Mouse (Mus musculus) gastrocnemius, postnatal 14 days (tissue): Measurements from ENCODE around the gene Snapc3. TPM values are rescaled to one million over a fixed set of nuclear protein-coding genes. Genes with fewer than 3 reads are reported as not detected.
A peak's percentile ranks its signal among the peaks of the same experiment; 100 is the strongest.

Experiments used
- DNase-seq: peaks from one replicate; pipeline ENCODE4 v3.0.0; 2021; ENCODE audit warnings: mixed read lengths
- intact Hi-C: fragments of 180-260 bp; cut with DNase I; formaldehyde crosslinking; loops from one replicate; pipeline ENCODE4 v1.15.1; 2025; ENCODE audit warnings: low total_unique reads
- total RNA-seq, 2 experiments: library from RNA; stranded (reverse); gene quantifications; 2 replicates each; pipeline ENCODE4 v1.2.3; 2021

Gene Snapc3
- total RNA-seq, 2 experiments from 2014 or later = 12.8 to 13.3 TPM

DNA sequence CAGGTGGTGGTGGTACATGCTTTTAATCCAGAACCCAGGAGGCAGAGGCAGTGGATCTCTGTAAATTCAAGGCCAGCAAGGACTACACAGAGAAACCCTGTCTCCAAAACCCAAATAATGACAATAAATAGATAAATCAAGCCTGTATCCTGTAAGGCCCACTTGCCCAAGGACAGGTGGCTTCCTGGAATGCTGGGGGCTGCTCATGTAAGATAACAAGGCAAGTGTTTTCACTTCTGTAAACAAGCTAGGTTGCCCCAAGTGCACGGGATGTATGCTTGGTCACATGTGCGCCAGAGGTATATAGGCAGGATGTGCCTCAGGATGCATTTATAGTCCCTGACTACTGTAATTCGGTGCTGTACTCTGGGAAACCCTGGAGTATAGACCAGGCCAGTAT lies 5.5 kb upstream of the Snapc3 start:
- intact Hi-C loops = loop anchor here (5.0 kb wide), 1 partner anchor 150 kb away; no protein-coding TSS in a partner anchor
- no peak for DNase-seq

DNA sequence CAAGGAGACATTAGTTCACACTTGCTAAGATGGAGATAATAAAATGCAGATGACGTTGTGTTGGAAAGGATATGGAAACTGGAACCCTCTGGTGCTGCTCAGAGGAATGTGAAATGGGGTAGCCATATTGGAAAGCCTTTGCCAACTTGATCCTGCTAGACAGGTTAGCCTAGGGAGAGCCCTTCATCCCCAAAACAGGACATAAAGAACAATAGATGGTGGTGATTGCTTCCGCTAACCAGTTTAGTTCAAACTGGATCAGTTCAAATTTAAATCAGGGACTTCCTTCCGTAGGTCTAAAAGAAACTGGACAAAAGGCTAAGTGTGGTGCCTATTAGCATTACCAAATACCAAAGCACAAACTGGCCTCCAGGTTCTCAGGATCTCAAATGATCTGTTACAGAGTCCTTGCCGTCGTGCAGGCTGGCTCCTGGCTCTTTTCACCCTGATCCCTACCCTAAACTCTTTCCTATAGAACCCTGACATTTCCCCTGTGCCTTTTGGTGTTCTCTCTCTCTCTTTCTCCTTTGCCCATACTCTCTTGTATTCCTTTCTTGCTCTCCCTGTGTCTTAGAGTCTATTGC lies 3.2 kb upstream of the Snapc3 start:
- no peak for DNase-seq
- intact Hi-C loops = loop anchor here (5.0 kb wide), 1 partner anchor 152 kb away; no protein-coding TSS in a partner anchor

DNA sequence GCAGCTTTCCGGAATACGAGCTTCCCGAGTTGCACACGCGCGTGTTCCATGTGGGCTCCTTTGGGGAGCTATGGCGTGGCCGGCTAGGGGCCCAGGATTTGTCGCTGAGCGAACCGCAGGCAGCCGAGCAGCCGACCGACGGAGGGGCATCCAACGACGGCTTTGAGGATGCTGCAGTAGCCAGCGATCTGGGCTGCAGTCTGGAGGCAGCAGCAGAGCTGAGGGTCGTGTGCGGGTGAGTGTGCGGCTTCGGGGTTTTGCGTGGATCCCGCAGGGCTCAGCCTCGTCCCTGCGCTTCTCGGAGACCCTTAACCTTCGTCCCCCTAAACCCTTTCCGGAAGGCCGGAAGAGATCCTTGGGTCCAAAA lies 279 bp downstream of the Snapc3 start:
- intact Hi-C loops = no loop called here
- no peak for DNase-seq

DNA sequence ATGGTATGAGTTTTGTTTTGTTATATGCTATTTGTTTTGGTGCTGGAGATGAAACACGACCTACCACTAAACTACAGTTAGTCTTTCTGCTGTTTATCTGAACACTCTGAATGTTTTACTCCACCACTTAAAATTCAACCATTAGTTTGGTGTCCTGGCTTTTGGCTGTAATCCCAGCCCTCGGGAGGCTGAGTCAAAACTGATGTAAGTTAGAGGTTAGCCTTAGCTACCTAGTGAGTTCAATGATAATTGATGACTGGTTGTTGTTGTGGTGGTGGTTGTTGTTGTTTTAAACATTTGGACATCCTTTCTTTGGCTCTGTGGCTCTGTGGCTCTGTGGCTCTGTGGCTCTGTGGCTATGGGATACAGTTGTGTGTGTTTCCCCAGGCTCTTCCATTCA lies 1.3 kb downstream of the Snapc3 start:
- intact Hi-C loops = no loop called here

DNA sequence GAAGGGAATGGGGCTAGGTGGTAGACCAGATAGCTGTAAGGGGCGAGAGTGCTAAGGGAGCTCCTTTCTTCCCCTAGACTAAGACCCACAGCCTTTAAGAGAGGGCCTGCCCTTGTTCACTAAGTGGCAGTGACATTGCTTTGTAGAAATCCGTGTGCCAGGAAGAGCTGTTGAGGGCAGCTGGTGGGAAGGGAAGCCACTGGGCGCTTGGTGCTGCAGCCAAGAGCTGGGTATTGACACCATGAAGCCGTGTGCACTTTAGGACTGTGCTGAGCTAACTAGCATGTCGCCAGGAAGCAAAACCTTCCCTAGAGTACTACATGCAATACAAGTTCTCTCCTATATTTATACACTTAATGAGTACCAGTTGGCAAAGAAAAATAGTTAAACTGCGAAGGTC lies 6.1 kb downstream of the Snapc3 start:
- intact Hi-C loops = no loop called here
- peak; percentile 8 for DNase-seq

More for the DNA sequence above, 1.3 kb downstream of the Snapc3 start:
- DNase-seq = no peak

DNA sequence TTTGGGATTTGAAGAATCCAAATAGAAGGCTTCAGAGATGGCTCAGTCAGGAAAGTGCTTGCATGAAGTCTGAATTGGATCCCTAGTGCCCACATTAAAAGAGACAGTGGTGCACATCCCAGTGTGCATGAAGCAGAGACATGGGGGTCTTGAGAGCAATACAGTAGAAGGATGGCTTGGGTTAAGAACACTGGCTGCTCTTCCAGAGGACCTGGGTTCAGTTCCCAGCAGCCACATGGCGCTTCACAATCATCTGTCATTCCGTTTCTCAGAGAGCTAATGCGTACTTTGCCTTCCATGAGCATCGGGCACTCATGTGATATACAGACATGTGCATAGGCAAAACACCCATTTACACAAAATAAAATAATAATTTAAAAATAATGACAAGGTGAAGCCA lies 7.6 kb downstream of the Snapc3 start:
- intact Hi-C loops = no loop called here
- no peak for DNase-seq

DNA sequence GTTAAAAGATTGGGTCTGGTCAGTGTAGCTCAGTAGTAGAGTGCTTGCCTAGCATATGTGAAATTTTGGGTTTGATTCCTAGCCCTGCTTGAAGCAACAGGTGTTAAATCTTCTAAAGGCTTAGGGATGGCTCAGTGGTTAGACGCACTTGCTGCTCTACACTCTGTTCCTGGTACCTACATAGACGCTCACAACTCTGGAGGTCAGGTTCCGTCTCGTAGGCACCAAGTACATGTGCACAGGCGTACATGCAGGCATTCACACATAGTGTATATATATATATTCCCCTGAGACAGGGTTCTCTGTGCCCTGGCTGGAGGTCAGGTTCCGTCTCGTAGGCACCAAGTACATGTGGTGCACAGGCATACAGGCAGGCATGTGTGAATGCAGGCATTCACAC lies 9.6 kb downstream of the Snapc3 start:
- intact Hi-C loops = no loop called here

DNA sequence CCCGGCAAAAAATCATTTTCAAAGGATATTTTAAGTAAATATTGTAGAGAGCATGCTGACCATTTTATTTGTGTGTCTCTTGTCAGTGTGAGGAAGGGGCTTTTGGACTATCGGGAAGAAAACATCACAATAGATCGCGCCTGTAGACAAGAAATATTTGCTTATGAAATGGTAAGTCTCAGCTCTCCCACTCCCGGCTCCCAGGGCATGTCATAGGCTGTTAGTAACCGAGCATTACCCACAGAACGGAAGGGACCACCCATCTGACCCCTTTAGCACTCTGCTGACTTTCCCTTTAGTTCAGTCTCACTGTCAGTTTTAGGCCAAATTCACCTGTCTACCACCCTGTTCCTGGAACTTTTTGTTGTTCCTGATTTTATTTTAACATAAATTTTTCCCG lies 10.2 kb downstream of the Snapc3 start:
- DNase-seq = no peak
- intact Hi-C loops = no loop called here

More for the DNA sequence above, 9.6 kb downstream of the Snapc3 start:
- no peak for DNase-seq

DNA sequence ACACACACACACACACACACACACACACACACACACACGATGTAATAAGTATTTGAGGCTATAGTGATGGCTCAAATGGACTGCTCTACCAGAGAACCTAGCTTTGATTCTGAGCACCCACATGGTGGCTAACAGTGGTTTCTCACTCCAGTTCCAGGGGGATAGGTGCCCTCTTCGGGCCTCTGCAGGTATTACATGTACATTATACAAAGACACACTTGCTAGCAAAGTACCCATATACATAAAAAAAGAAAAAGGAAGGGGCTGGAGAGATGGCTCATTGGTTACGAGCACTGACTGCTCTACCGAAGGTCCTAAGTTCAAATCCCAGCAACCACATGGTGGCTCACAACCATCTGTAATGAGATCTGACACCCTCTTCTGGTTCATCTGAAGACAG lies 11.3 kb downstream of the Snapc3 start:
- intact Hi-C loops = no loop called here
- DNase-seq = no peak

DNA sequence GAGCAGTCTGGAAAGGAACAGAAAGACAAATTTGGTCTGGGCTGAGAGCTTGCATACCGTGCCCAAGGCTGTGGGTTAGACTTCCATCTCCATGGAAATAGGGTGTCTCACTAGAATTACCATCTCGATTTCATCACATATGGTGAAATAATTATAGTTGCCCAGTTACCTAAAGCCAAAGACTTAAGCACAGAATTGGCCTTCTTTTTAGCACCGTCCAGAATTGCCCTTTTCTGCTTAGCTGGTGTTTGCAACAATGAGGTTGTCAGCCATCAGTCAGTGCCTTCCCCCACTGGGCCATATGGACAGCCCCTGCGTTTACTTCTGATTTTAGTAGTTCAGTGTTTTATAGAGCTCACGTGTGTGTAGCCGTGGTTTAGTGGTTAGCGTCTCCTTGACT lies 14.4 kb downstream of the Snapc3 start:
- DNase-seq = no peak
- intact Hi-C loops = no loop called here

DNA sequence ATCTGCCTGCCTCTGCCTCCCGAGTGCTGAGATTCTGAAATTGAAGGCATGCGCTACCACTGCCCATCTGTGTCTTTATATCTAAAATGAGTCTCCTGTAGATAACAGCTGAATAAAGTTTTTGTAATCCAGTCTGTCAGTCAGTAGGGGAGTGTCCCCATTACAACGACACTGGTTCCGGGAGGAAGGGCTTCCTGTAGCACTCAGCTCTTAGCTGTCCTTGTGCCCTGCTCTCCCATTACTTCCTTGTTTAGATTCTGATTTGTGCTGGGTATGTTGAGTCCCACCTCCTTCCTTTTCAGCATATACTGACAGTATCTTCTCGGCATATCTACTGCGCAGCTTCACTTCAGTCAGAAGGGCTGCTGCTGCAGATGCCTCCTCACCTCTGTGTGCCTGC lies 15.4 kb downstream of the Snapc3 start:
- intact Hi-C loops = no loop called here
- no peak for DNase-seq

DNA sequence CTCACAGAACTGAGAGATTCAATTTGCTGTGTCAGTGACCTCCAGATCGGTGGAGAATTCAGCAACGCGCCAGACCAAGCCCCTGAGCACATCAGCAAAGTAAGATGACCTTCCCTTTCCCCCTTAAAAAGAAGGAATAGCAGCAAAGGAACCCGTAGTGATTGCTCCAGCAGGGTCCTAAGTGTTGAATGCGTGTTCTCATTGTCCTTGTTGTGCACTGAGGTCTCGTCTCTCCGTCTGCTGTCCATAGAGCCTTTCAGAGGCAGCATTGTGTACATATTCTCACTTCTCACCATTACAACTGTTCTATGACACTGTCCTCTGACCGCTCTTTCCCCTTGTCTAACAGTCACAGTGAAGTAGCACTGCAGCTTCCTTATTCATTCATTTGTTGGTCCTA lies 18.9 kb downstream of the Snapc3 start:
- no peak for DNase-seq
- intact Hi-C loops = no loop called here

DNA sequence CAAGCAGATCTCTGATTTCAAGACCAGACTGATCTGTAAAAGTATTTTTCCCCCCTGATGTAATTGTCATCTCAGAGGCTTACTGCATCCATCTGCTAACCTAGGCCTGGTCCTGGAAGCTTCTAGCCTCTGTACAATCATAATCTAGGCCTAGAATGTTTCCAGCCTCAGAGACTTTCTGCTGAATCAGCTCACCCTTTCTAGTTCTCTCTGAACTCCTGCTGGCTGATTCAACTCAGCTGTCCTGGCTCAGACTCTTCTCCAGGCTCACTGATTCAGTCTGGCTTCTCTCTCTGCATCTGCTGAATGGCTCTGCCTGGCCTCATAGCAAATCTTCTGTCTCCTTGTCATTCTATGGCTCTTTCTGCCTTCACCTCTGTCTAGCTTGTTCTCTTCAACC lies 20.6 kb downstream of the Snapc3 start:
- no peak for DNase-seq
- intact Hi-C loops = no loop called here

DNA sequence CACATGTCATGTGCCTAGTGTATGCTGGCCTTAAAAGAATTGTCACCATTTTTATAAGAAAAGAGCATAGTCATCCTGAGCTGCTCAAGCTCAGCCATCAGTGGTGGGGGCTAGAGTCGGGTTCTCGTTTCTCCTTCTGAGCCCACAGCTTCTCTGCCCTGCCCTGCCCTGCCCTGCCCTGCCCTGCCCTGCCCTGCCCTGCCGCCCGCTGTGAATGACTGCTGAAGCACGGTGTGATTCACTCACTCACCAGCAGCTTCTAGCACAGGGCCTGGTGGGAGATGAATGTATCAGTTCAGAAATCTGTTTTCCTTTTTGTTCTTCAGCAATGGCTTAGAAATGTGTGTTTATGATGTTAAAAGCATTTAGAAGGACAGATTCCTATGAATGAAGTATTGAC lies 21.5 kb downstream of the Snapc3 start:
- DNase-seq = no peak
- intact Hi-C loops = no loop called here

DNA sequence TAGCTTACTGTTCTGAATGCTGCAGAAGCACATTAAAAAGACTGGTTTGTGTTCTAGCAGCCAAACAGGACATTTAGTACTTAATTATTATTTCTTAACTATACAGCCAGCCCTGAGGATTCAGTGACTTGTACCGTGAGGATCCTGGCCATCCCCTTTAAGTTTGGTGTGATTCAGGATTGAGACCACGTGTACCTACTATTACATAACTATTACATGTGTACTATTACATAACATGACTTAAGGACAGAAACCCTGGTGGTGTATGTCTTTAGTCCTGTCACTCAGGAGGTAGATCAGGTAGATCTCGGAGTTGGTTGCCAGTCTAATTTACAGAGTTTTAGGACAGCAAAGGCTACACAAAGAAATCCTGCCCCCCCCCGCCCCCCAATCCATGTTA lies 23.5 kb downstream of the Snapc3 start:
- intact Hi-C loops = no loop called here
- no peak for DNase-seq

DNA sequence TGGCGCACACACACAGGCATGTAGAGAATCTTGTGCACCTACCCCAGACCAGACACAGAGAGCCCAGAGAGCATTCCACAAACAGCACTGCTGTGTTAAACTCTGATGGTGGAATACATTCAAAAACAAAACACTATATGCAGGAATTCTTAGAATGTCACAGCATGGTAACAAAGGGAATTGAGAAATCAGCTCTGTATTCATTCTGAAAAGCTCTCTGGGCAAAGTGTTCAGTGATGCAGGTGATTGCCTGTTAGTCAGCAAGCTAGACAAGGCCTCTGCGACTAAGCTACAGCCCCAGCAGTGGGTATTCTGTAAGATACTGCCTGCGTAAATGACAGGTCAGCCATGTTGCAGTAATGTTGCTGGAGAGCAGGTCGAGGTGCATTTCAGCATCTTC lies 33.3 kb downstream of the Snapc3 start:
- intact Hi-C loops = no loop called here

DNA sequence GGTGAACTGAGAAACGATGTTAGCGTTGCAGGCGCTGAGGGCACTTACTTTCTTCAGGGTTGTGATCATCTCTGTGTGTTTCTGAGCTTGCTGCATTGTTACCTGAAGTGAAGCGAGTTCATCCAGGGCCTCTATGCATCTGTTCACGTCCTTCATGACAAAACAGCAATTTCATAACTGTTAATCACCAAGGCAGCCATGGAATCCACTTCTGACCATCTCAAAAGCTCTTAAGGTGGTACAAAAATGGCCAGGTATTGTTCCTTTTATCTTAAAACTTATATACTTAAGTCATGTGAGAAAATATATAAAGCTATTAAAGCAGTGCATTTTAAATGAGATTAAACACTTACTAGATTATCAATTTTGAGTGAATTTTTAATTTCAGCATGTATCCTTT lies 42.6 kb downstream of the Snapc3 start:
- intact Hi-C loops = no loop called here
- no peak for DNase-seq

More for the DNA sequence above, 33.3 kb downstream of the Snapc3 start:
- no peak for DNase-seq

DNA sequence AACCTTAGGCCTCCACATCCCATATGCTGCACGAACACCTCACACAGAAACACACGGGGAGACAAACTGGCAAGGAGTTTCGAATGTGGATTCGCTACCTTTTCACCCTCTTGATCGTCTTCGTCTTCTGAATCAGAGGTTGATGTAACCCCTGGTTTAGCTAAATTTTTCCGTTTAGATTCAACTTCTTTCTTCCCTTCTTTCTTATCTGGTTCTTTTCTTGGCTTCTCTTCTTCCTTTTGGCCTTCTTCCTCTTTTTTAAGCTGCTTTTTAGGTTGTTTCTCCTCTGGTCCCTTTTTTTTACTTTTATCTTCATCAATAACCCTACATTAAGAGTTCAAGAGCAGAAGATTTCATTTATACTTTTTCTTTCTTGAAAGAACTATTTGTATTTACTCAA lies 47.3 kb downstream of the Snapc3 start:
- intact Hi-C loops = no loop called here
- no peak for DNase-seq

DNA sequence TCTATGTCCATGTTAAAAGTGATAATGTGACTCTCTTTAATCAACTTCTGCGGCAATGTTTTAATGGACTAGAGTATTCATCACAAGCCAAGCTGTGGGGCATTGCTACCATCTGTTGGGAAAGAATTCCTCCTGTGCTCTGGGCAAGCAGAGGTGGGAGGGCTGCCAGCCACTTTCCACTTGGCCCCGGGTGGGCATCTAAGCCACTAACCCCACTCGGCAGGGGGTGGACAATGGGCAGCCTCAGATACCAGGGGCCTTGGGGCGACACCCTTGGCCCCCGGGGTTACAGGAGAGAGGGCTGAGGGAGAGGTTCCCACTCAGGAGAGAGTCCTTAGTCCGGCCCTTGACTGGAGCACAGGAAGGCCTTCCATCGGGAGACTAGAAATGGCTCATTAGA lies 50.1 kb downstream of the Snapc3 start:
- intact Hi-C loops = no loop called here
- DNase-seq = no peak

DNA sequence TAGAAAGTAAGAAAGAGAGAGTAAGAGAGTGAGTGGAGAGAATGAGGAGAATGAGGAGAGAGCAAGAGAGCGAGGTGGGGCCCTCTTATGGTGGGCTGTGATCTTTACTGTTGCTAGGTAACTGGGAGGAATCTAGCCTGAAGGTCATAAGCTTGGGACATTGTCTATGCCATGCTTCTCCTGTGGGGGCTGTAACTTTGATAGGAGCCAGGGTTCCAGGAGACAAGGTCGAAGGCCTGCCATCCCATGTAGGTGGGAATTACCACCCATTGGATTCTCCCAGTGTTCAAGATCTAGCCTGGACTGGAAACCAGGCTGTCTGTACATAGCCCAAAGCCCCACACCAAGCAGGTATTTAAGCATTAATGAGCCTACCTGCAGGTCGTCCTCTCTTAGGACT lies 50.7 kb downstream of the Snapc3 start:
- intact Hi-C loops = no loop called here
- DNase-seq = no peak

DNA sequence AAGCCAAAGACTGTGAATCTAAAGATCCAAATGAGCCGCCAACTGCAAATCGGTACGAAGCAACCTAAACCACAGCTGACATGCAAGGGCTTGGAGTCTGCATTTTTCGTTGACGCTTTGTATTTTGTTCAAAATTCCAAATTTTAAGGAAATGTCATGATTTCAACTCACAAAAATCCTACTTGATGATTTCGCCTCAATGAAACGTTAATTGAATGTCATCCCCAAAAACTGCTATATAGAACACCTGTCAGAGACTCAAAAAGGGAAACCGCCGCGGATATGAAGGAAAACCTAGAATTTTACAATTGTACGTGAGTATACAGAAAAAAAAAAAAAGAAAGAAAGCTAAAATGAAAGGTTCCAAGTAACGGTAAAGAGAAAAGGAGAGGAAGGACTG lies 67.7 kb downstream of the Snapc3 start:
- DNase-seq = no peak
- intact Hi-C loops = no loop called here

DNA sequence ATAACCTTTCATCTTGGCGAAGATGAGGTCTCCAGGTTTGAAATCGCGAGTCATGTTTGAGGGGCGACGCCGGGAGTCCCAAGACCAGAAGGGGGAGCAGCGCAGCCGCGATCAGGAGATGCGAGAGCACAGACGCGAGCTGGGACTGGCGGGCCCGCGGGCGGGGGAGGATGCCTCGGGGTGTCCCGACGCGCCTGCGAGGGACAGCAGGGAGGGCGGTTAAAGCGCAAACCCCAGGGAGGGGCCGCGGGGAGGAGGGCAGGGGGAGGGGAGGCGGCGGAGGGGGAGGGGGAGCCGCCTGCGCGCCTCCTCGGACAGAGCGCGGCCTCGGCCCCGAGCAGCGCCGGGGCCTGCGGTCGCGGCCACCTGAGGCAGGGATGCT lies 68.2 kb downstream of the Snapc3 start:
- DNase-seq = peak; percentile 89
- intact Hi-C loops = no loop called here
